Mouse (Mus musculus) lung, adult 18-20 months (tissue): ENCODE data around the gene Wnt5b.

ENCODE experiments used
- DNase-seq, 2 experiments: peaks; one replicate each; pipeline ENCODE4 v3.0.0; 2022; ENCODE audit warnings: mixed read lengths in 2 of 2

Gene Wnt5b

DNA sequence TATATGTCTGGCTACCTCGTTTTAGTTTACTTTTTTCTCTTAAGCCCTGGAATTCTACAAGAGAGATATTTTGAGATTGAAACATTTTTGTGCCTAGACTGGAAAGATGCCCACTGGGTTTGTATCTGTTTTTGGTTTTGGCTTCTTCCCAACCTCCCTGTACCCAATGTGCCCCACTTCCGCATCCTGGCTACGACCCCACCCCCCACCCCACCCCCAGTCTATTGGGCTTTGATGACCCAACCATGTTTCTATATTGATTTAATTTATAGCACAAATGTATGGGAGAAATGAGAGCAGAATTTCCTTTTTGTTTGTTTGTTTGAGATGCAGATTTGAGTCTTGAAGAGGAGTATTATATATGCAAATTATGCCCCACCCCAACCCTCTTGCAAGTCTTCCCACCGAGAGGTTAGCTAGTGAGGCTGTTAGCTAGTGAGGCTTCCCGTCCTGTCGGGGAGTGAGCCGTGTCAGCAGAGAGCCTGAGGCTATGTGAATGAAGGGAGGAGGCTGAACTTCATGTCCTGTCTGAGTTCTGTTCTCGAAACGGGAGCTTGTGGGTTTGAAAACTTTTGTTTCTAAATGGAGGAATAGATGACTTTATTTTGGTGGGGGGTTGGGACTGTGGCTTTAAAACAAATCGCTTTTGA is 62.3 kb downstream of the Wnt5b start:
- DNase-seq, result peak in 1 of 2 experiments; percentile 42

DNA sequence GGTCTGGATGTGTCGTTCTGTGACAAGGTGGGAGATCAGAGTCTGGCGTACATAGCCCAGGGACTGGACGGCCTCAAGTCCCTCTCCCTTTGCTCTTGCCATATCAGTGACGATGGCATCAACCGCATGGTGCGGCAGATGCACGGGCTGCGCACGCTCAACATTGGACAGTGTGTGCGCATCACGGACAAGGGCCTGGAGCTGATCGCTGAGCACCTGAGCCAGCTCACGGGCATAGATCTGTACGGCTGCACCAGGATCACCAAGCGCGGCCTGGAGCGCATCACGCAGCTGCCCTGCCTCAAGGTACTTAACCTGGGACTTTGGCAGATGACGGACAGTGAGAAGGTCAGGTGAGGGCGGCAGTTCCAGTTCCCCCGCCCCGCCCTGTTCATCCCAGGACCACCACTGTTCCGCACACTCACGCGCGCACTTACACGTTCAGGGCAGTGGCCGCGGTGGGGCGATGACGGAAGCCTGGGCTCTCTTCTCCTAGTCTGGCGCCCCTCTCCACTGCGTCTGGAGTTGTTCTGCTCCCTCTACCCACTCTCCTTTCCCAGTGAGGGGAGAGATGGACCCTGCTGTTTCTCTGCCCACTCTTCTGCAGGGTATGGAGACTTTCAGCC is 63.3 kb downstream of the Wnt5b start:
- no peak for DNase-seq

DNA sequence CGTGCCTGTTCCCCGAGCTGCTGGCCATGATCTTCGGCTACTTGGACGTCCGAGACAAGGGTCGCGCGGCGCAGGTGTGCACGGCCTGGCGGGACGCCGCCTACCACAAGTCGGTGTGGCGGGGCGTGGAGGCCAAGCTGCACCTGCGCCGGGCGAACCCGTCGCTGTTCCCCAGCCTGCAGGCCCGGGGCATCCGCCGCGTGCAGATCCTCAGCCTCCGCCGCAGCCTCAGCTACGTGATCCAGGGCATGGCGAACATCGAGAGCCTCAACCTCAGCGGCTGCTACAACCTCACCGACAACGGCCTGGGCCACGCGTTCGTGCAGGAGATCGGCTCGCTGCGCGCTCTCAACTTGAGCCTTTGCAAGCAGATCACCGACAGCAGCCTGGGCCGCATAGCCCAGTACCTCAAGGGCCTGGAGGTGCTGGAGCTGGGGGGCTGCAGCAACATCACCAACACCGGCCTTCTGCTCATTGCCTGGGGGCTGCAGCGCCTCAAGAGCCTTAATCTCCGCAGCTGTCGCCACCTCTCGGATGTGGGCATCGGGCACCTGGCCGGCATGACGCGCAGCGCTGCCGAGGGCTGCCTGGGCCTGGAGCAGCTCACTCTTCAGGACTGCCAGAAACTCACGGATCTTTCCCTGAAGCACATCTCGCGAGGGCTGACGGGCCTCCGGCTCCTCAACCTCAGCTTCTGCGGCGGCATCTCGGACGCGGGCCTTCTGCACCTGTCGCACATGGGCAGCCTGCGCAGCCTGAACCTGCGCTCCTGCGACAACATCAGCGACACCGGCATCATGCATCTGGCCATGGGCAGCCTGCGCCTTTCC is 64.1 kb downstream of the Wnt5b start:
- DNase-seq, result peak; percentile 51 to 60

DNA sequence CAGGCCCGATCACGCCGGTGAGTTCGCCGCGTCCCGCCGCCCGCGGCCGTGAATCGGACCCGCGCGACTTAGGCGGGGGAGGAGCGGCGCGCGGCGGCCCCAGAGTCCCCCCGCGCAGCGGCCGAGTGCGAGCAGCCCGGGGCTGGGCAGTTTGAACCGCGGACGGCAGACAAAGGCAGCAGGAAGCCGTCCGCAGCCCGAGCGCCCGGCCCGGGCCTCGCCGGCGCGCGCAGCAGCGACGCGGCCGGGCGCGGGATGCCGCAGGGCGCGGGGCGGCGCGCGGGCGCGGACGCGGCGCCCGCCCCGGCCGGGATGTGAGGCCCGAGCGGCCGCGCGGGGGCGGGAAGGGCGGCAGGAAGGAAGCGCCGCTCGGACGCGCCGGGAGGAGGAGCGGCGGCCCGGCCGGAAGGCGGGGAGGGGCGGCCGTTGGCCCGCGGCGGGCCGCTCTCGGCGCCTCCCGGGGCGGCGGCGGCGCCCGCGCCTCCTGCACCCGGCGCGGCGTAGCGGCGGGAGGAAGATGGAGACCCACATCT is 64.7 kb downstream of the Wnt5b start, which contains the start of gene Fbxl14:
Gene Fbxl14 (plus strand): TSS at position 326 of the 533 bp plus-strand sequence.
- DNase-seq, result peak; percentile 35 to 54

DNA sequence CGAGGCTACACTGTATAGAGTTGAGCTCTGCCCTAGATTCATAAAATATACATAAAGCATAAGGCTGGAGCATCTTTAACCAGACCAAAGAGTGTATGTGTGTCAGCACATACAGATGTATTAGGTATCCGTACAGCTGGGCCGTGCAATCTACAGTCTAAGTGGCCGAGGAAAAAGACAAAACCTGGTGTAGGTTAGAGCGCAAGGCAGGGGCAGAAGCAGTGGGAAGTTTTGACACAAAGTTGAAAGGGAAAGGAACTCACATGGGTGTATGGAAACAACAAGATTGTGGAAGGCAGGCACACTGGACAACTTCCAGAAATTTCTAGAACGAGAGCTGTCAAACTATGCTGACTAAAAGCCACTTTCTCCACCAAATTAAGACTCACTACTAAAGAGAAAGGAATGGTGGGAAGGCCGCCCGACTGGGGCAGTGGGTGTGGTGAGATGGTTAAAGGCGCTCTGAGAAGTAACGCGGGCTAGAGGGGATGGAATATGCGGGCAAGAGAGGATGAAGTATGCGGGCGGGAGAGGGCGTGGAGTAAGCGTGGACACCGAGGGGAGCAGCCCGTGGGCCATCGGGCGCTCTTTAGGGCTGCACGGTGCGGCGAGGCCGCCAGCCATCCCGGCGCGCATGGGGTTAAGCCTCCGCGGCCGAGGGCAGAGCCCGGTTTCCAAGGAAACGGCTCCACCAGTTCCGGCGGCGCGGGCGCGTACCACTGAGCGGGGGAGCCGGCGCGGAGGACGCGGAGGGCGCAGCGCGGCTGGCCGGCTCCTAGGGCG is 65.4 kb downstream of the Wnt5b start:
- DNase-seq, result peak; percentile 80 to 84

DNA sequence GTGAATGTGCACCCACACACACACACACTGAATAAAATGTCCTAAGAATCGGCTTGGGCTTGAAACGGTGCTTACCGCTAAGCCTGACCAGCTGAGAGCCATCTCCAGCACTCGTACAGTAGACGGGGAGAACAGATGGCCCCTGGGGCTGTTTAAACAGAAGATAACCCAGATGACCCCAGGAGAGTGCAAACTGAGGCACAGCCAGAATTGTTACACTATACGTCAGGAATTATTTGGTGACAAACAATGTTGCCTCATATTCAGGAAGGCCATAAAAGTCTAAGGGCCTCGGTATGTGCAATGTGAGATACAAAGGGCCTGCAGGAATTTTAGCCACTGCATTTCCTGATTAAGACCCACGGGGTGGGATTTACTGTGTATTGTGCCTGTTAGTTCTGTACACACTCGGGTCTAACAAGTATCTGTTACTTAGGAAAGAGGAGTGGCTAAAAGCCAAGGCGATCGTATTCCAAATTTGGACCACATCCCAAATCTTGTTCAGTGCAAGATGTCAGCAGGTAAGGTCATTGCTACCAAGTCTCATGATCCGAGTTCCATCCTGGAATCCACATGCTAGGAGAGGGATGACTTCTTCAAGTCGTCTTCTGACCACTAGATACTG is 66.3 kb downstream of the Wnt5b start:
- no peak for DNase-seq

DNA sequence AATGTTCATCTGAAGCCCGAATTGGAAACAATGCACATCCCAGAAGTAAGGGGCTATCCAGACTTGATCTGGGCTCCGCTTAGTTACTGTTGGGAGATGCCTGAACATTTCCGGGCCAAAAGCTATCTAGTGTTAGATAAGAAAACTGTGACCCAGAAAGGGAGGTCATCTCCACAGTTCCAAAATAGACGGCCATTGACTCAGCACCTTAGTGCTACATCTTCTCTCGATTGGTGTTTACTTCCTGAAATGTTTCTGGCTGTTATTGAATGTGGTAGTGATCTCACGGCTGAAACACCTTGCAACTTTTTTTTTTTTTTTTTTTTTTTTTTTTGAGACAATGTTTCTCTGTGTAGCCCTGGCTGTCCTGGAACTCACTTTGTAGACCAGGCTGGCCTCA is 68.2 kb downstream of the Wnt5b start:
- DNase-seq, result no peak

DNA sequence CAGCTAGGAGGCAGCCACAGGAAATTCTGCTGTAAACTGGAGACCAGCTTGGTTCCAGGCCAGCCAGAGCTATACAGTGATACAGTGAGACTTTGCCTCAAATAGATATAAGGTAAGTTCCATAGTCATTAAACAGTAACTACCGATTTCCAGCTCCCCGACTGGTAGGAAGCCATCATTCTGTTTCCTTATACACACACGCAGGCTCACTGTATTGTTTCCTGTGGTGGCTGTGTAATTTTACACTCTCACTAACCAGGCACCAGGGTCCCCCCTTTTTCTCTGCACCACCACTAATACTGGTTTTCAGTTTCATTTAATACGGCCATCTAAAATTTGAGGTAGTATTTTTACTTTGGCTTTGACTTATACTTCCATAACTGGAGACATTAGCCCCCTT is 70.2 kb downstream of the Wnt5b start:
- DNase-seq, result no peak

DNA sequence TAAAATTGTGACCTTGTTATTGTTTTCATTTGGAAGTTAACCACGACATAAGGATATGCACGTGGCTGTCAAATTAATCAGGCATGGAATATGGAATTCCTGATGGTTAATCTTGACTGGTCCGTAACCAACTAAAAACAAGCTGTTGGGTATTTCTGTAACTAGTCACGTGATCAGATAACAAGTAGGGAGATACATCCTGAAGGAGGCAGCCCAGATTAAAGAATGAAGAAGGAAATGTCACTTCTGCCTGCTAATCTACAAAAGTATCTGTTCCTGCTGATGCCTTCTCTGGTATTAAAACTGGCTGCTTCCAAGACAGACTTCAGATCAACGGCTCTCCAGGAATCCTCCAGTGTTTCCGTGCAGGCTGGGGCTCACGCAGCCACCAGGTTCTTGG is 70.7 kb downstream of the Wnt5b start:
- DNase-seq, result no peak

DNA sequence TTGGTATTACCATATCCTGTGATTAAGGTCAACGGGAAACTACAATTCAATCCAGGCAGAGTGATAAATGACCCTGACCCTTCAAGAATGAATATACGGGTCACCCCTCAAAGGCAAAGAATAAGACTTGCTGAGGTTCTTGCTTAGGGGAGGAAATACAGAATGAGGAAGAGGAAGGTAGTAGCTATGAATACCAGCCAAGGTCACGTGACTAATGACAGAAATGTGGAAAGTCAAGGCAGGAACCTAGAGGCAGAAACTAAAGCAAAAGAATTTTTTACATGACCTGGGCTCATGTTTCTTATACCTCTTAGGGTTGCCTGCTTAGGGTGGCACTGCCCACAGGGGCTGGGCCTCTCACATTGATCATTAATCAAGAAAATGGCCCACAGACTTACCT is 71.4 kb downstream of the Wnt5b start:
- DNase-seq, result no peak

DNA sequence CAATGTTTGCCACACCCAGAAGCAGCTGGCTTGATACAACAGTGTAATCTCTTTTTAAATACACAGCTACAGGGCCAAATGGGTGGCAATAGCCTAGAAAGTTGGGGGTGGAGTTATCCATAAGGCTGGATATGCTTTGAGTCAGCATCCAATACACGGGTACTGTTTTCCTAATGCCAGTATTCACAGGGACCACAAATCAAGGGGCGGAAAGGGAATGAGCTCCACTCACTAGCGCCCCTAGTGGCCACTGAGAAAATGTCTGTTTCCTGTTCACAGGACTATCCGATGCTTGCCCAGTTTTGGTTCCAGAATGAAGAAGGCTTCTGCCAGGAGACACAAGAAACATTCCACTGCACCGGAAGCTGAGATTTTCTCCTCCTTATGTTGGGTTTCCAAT is 72.0 kb downstream of the Wnt5b start:
- DNase-seq, result peak; percentile 56 to 67

DNA sequence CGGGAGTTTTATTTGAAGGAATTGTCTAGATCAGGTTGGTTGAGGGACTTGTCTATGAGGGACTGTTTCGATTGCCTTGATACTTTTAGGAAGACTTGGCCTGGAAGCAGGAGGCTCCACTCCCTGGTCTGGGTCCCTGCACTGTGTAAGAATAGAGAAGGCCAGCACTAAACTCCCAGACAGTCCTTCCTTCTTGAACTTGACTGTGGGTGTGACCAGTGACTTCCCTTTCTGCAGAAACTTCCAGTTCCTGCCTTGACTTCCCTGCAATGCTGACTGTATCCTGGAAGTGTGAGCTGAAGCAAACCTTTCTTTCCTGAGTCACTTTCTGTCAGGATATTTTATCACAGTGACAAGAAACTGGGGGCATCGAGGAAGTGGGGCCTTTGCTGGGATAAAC is 73.4 kb downstream of the Wnt5b start:
- DNase-seq, result no peak

DNA sequence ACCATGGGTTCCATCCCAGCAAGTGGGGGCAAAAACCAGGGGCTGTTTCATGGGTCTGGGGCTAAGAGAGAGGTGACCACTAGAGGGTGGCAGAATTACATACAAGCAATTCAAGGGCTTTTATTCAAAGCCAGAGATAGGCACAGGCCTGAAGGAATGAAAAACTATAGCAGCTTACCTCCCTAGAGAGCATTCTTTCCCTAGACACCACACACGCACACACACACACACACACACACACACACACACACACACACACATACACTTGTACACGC is 76.4 kb downstream of the Wnt5b start:
- no peak for DNase-seq

DNA sequence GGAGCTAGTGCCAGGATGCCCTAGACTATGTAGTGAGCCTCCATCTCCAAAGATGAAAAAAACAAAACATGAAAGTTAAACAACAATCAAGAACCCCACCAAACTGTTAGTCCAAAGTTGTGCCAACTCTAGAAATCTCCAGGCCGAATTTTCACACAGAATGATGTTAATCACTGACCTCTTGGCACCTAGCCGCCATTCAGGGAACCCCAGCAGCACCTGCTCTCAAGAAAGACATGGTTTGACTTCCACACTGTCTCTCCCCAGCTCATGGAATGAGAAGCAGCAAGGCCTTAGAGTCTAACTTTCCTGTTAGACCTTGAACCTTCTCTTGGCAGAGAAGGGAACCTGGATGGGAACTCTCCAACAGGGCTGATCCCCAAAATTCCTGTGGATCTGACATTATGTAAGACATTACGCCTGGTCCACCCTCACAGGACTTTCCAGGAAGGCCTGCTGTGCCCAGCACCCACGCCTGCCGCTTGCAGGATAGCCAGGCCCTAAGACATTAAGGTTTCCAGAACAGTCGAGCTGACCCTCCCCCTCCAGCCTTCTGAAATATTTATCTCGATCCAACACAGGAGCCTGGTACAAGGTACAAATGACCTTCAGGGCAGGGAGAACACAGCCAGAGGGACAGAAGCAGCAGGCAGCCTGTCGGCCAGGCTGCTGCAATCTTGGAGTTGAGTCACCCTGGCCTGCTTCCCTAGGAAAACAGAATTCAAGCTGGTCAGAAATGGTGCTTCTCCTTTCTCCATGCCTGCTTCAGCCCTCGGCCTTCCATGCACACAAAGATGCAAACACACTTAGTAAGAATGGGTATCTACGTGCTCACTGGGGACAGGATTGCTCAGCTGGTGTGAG is 77.0 kb downstream of the Wnt5b start:
- DNase-seq, result no peak

DNA sequence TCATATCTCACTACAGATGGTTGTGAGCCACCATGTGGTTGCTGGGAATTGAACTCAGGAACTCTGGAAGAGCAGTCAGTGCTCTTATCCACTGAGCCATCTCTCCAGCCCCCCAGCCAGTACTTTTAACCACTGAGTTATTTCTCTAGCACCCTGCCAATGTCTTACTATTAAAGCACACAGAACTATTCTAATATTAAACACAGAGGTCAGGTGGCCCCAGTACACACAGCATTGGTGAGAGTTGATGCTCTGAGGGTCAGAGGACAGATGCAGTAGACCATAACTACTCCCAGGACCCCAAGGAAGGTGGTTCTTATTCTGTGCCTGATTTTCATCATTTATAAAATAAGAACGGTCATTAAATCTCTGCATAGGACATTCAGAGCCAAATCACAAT is 78.0 kb downstream of the Wnt5b start:
- DNase-seq, result no peak

DNA sequence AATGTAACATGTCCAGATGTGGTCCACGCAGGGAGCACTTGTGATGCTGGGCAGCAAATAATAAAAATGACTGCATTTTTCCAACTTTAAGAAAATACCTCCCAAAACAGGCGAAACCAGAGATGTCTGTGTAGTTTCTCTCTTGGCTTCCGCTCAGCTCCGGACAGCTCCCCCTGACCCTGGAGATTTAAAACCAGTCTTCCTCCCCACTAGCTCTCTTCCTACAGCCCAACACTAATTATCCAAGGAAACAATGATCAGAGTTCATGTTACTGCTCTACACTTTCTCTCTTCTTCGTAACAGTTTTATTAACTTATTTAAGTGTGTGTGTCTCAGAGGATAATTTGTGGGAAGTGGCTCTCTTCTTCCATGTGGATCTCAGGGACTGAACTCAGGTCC is 83.8 kb downstream of the Wnt5b start:
- no peak for DNase-seq

DNA sequence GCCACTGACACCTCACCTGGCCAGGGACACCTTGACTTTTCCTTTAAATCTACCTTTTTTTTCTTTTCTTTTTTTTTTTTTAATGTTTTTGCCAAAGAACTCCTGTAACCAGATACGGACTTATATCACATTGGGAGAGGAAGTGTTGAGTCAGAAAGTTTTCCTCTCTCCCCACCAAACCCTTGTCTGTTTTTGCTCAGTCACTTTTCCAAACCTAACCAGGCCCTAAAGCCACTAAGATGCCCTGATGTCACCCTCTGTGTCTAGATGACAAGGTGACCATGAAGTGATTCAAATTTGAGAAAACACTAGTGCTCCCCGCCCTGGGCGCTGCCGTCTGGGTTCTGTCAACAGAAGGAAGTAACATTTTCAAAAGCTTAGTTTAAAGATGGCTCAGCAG is 85.1 kb downstream of the Wnt5b start:
- DNase-seq, result no peak

DNA sequence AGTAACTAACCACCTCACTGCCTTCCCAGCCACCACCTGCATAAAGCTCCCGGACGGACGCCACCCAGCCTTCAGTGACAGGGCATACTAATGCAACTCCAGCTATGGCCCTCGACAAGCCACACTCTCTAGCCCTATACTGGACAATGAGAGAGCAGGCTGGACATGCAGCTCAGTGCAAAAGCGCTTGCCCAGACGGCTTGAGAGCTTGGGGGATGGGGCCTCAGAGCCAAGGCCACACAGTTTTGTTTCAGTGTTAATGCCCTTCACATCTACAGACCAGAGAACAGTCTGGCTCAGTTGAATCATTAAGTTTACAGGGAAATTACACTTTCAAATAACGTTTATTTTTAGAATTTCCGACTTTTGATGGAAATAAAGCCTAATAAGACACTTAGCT is 86.0 kb downstream of the Wnt5b start:
- no peak for DNase-seq

DNA sequence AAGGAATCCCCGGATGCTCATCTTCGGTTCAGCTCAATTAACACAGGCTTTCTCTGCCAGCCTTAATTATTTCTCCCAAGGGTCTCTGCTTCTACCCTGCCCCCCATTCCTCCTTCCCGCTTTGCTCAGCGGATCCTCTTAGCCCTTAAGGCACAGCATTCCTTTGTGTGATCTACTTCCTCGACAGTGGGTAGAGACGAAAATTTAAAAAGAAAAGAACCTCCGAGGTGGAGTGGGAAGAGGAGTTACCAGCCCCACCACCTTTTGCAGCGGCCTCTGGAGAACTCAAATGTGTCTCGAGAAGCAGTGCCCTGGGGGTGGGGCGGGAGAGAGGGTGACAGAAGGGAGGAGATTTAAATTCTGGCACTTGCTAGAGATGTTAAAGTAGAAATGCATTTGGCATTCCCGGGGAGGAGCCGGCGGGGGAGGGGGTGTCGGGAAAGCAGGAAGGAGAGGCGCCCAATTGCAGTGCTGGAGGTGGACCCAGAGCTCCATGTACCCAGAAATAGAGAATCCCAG is 92.1 kb downstream of the Wnt5b start:
- DNase-seq, result peak; percentile 57 to 59

DNA sequence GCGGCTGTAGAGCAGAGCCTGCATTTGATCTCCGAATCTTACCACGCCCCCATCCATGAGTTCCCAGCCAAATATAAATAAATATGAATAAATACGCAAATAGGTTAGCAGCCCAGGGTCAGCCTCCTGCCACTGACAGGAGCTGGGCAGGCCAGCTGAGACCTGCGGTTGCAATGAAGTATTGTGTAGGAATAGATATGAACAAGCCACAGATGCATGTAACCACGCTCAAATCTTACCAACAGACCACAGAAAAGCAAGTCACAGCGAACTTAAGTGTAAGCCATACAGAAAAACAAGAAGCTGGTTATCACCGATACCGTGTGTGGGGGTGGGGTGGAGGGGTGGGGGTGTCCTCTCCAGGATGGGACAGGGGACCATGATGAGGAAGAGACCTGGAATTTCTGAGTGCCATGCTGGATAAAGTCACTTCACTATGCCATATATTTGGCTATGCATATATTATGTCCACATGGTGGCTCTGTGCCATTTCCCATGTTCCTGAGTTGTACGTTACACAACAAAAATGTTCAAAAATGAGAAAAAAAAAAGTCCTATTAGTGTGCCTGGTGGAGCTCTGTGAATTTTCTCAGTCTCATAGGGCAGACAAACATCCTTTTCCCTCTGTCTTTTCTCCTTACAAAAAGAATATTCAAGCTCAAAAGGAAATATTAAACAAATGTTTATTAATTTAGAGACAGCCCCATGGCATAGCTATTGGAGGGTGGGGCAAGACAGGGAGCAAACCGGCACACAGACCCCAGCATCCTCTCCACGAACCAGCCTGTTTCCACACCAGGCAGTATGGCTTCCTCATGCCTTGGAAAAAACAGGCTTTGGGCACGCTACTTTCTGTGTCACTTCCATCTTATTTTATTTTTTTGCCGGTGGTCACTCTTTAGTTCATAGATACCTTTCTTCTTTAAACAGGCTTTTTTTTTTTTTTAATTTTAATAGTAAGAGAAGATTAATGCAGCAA is 92.9 kb downstream of the Wnt5b start:
- DNase-seq, result no peak
